Mouse (Mus musculus) C2C12 (cell line): ENCODE measurements around the gene Gm9611. TPM values are rescaled to one million over a fixed set of nuclear protein-coding genes. Genes with fewer than 3 reads are reported as not detected.
"Not testable (repeated sequence)": the region's sequence is repeated elsewhere in the genome, so short reads cannot be mapped to it uniquely, and the experiment has no call there.

ENCODE experiments used
- H3K27me3 ChIP-seq: one replicate; pipeline ENCODE4 v1.6.1; 2011; ENCODE audit not compliant: control insufficient read depth, insufficient read depth, insufficient read length
- H3K36me3 ChIP-seq: one replicate; pipeline ENCODE4 v1.6.1; 2011; ENCODE audit not compliant: control insufficient read depth, insufficient read depth
- H3K4me3 ChIP-seq: one replicate; pipeline ENCODE4 v1.5.1; 2011; ENCODE audit warnings: mild to moderate bottlenecking, control low read depth; ENCODE audit not compliant: poor library complexity, insufficient read depth, severe bottlenecking
- H3K79me2 ChIP-seq: one replicate; pipeline ENCODE4 v1.6.1; 2011; ENCODE audit not compliant: control insufficient read depth, insufficient read depth
- H3K79me3 ChIP-seq: one replicate; pipeline ENCODE4 v1.6.1; 2011; ENCODE audit warnings: low read depth, control low read depth
- H3ac ChIP-seq: one replicate; pipeline ENCODE3; 2011; ENCODE audit warnings: low read depth; ENCODE audit not compliant: control insufficient read depth, insufficient read length
- long read RNA-seq, 2 experiments: library from polyadenylated mRNA; unstranded; transcript quantifications; one replicate each; pipeline ENCODE4 v2.0.0; 2019 to 2020
- microRNA-seq: library from miRNA; unstranded; fragments of <30 nt; microRNA quantifications from one replicate; pipeline ENCODE4, GENCODE M21; 2019; ENCODE audit warnings: borderline microRNAs expressed
- polyA plus RNA-seq: library from polyadenylated mRNA; unstranded; fragments of >200 nt; fragmentation: generic; extraction: Trizol; gene quantifications from one replicate; pipeline ENCODE4 v1.2.1, GENCODE M21; 2012; ENCODE audit warnings: missing spikeins

Gm9611 gene
- polyA plus RNA-seq: not detected
- long read RNA-seq, experiment 1: 0 reads
- long read RNA-seq, experiment 2: 0 reads

GRCm38 (mm10) chr14:42297258-42297657 is at the start of gene Gm9611:
TSS of gene Gm9611 (minus strand) at chr14:42297358.
- H3K27me3 ChIP-seq, H3K4me3 ChIP-seq, H3K79me3 ChIP-seq, H3K36me3 ChIP-seq, H3K79me2 ChIP-seq, H3ac ChIP-seq: not testable (repeated sequence)

DNA sequence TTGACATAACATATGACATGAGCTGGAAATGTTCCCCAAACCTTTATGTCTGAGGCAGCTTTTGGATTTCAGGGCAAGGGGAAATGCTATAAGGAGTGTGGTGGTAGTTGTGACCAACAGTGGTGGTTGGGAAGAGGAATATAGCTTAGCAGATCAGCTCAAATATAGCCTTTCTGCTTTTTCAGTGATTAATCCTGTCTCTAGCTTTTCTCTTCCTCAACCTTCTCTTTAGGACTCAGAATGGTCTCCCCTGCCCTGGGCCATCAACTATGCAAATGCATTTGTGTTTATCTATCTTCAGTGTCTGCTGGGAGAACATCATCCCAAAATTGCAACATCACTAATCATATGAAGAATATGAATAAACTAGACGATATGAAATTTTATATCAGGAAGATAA is 12.8 kb upstream of the Gm9611 start, which contains the start of gene Gm7995:
Gene Gm7995, plus strand, starts transcription at position 301 of the 400 bp plus-strand sequence.
- not testable (repeated sequence) for H3K4me3 ChIP-seq, H3K79me3 ChIP-seq, H3K27me3 ChIP-seq, H3K36me3 ChIP-seq, H3ac ChIP-seq, H3K79me2 ChIP-seq

GRCm38 (mm10) chr14:42259948-42260347 is 37.2 kb downstream of the Gm9611 start, which contains the start of gene Gm17026:
TSS of gene Gm17026 (minus strand) at chr14:42260048.
- H3K36me3 ChIP-seq, H3K79me2 ChIP-seq, H3K79me3 ChIP-seq, H3K4me3 ChIP-seq, H3ac ChIP-seq, H3K27me3 ChIP-seq: not testable (repeated sequence)

Small RNA genes within 50 kb of the gene (microRNA-seq; reads per million reads assigned to microRNA genes)
- not detected for gene Gm25208
- not detected for gene Gm25892

Other genes with a start within 250 kb of the Gm9611 start
- not detected for gene Gm7951, start 180.0 kb downstream of the Gm9611 start, polyA plus RNA-seq
- not detected for gene Gm17027, start 134.7 kb downstream of the Gm9611 start, polyA plus RNA-seq
- gene Gm3573, start 106.6 kb downstream of the Gm9611 start, polyA plus RNA-seq: not detected
- gene Gm17026, start 37.3 kb downstream of the Gm9611 start, polyA plus RNA-seq: not detected
- not detected for gene Gm7995, start 12.9 kb upstream of the Gm9611 start, polyA plus RNA-seq
- not detected for gene Gm8005, start 142.3 kb upstream of the Gm9611 start, polyA plus RNA-seq
- gene Gm8011, start 166.5 kb upstream of the Gm9611 start, polyA plus RNA-seq: not detected
- gene Gm8020, start 205.0 kb upstream of the Gm9611 start, polyA plus RNA-seq: not detected
- gene Gm8024, start 226.9 kb upstream of the Gm9611 start, polyA plus RNA-seq: not detected